Mouse (Mus musculus) kidney, postnatal 0 days (tissue): ENCODE results near the gene Ly6g5c. TPM values are rescaled to one million over a fixed set of nuclear protein-coding genes. Genes with fewer than 3 reads are reported as not detected.

ENCODE experiments used
- ATAC-seq: fragments of 200-750 bp; cut with Nextera tagmentation; replicated peaks from 2 replicates; pipeline ENCODE4 v1.8.0; 2017; ENCODE audit warnings: low read depth, moderate number of reproducible peaks, moderate TSS enrichment, moderate library complexity; ENCODE audit not compliant: low FRiP score
- DNase-seq: peaks from one replicate; pipeline ENCODE4 v3.0.0-alpha.2; 2016; ENCODE audit warnings: low spot score
- H3K27ac ChIP-seq: fragments of 300-500 bp; sonication (generic); 2 replicates; pipeline ENCODE4 v1.5.1; 2014; ENCODE audit warnings: mild to moderate bottlenecking
- H3K27me3 ChIP-seq: fragments of 300-500 bp; sonication (generic); 2 replicates; pipeline ENCODE4 v1.6.1; 2014; ENCODE audit warnings: low read length, mixed read lengths; ENCODE audit not compliant: insufficient read depth
- H3K36me3 ChIP-seq: fragments of 300-500 bp; sonication (generic); 2 replicates; pipeline ENCODE4 v1.6.1; 2014; ENCODE audit warnings: low read length, mixed read lengths; ENCODE audit not compliant: insufficient read depth
- H3K4me1 ChIP-seq: fragments of 300-500 bp; sonication (generic); replicated peaks from 2 replicates; pipeline ENCODE4 v1.6.1; 2014; ENCODE audit warnings: antibody characterized with exemption, low read length, mixed read lengths; ENCODE audit not compliant: insufficient read depth
- H3K4me2 ChIP-seq: fragments of 300-500 bp; sonication (generic); 2 replicates; pipeline ENCODE4 v1.6.1; 2014; ENCODE audit warnings: mild to moderate bottlenecking, low read length, moderate library complexity, mixed read lengths
- H3K4me3 ChIP-seq: fragments of 300-500 bp; sonication (generic); replicated peaks from 2 replicates; pipeline ENCODE4 v1.5.1; 2014; ENCODE audit warnings: low read depth, low read length
- H3K9ac ChIP-seq: fragments of 300-500 bp; sonication (generic); 2 replicates; pipeline ENCODE4 v1.6.1; 2014; ENCODE audit warnings: low read depth, low read length
- H3K9me3 ChIP-seq: fragments of 300-500 bp; sonication (generic); replicated peaks from 2 replicates; pipeline ENCODE4 v1.6.1; 2016; ENCODE audit warnings: low read length, inconsistent platforms, mixed read lengths
- CTCF ChIP-seq: IDR thresholded peaks from 2 replicates; pipeline ENCODE4 v1.5.1; 2016; ENCODE audit warnings: antibody characterized with exemption, low read depth, mild to moderate bottlenecking, moderate library complexity
- WGBS: fragments of 180-500 bp; shearing (Covaris S2); extraction: QIAGEN DNeasy Blood & Tissue Kit; methylation state at CpG from one replicate; pipeline ENCODE4 v1.1.7; 2014; 5-methylcytosine and 5-hydroxymethylcytosine counted together
- polyA plus RNA-seq: library from polyadenylated mRNA; unstranded; fragments of >200 nt; fragmentation: Nextera tagmentation; extraction: Ambion mirVana; gene quantifications from 2 replicates; pipeline ENCODE4 v1.2.1, GENCODE M21; 2015

Gene Ly6g5c
- polyA plus RNA-seq, 1 experiment from 2014 or later, result not detected

DNA sequence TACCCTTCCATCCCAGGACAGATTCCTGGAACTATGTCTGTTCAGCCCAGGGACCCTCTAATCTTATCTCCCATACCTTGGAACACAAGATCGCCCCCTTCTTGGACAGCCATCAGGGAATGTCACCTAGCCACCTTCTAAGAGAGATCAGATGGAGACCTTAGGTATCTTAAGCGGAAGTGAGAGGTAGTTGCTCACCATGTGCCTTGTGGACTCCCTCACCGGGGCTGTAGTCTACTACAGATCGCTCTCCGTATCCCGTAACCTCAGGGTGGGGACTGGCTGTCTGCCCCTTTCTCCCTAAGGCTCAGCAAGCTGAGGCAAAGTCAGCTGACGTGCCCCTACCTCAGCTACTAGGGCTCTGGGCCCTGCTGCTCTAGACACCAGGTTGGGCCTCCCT, 4.0 kb upstream of the Ly6g5c start:
- Histone ChIP-seq H3K27ac (0 out of 2 replicates have a peak overlapping the region, but pooled peaks have one; percentile 8), H3K9ac (no peak overlapping the region), H3K4me3 (no peak overlapping the region), H3K36me3 (peaks cover 37% of the 10 kb centered on the region), H3K4me1 (peaks cover 13% of the 10 kb centered on the region; the same call in 1 of the 2 replicates), H3K27me3 (no peaks in the 10 kb centered on the region), H3K4me2 (no peak overlapping the region), H3K9me3 (no peaks in the 10 kb centered on the region)
- DNase-seq (no peak), ATAC-seq (no peak)
- TF ChIP-seq CTCF, result no peak
- WGBS, result 94% methylated on average over 7 of the region's 7 CpGs

DNA sequence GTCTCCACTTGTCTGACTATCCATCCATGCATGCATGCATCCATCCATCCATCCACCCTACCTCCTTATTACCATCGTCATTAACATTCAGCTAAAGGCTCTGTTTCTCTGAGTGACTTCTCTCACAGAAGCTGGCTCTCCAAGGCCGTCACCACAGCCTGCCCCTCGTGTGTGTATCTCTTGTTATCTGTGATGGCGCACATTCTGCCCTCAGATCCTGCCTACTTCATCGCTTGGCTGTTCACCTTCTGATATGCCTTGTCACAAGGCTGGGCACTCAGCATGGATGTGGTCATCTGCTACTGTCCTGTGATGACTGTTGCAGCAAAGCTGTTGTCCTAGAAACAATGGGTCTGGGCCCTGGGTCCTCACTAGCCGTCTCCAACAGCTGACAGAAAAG, 3.3 kb upstream of the Ly6g5c start:
- H3K4me3 ChIP-seq, result no peak overlapping the region
- H3K9ac ChIP-seq, result no peak overlapping the region
- 77% methylated on average over 6 of the region's 6 CpGs for WGBS
- peaks cover 13% of the 10 kb centered on the region; the same call in 1 of the 2 replicates for H3K4me1 ChIP-seq
- no peaks in the 10 kb centered on the region for H3K9me3 ChIP-seq
- H3K4me2 ChIP-seq, result no peak overlapping the region
- H3K36me3 ChIP-seq, result peaks cover 32% of the 10 kb centered on the region
- no peak for TF ChIP-seq CTCF
- DNase-seq, result no peak
- H3K27me3 ChIP-seq, result no peaks in the 10 kb centered on the region
- no peak for ATAC-seq
- no peak overlapping the region for H3K27ac ChIP-seq

DNA sequence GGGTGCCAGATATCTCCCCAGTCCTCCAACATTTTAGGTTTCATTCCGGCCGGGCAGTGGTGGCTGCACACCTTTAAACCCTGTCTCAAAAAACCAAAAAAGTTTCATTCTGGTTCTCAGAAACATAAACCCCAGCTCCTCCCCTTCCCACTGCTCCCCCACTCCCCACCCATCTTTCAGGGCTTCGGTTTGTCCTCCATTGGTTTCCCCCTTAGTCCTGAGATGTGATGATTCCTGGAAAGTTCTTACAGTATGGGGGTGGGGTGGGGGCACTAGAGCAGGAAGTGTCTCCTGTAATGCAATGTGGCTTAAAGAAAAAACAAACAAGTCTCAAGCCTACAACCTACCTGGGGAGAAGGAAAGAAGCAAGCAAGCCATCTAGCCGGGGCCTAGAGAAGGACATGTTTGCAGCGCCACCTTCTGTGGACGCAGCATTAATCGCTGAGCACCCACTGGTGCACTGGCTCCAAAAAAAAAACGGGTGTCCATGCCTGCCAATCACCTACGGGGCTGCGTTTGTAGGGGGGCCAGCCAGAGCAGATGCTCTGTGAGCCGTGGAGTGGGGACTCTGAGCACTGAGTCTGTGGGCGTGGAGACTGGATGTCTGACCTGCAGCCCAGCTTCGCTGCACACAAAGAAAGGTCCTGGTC, 2.2 kb upstream of the Ly6g5c start:
- ATAC-seq (no peak), DNase-seq (peak; percentile 78)
- Histone ChIP-seq H3K27ac (peak overlapping the region; percentile 10; the same call in 1 of the 2 replicates), H3K4me2 (peak overlapping the region; percentile 39), H3K27me3 (no peaks in the 10 kb centered on the region), H3K9ac (no peak overlapping the region), H3K4me3 (no peak overlapping the region), H3K9me3 (no peaks in the 10 kb centered on the region), H3K36me3 (peaks cover 24% of the 10 kb centered on the region), H3K4me1 (peaks cover 4% of the 10 kb centered on the region; the same call in 1 of the 2 replicates)
- TF ChIP-seq CTCF, result peak; percentile 72
- 20% methylated on average over 13 of the region's 13 CpGs for WGBS

DNA sequence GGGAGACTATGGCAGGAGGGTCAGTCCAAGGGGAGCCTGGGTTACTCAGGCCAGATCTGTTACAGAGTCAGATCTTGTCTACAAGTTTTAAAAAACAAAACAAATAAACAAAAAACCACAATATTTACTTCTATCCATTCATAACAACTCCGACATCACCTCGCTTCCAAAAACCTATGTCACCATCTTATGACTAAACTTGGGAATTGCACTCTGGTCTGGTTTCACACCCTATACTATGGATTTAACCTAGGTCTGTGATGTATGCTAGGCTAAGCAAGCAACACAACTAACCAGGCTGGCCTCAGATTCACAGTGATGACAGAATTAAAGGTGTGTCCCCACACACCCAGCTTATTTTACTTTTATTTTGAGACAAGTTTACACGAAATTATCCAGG, 1.6 kb upstream of the Ly6g5c start:
- H3K27ac ChIP-seq, result no peak overlapping the region; the same call in 1 of the 2 replicates
- H3K4me3 ChIP-seq, result no peak overlapping the region
- DNase-seq, result peak; percentile 41
- TF ChIP-seq CTCF, result peak; percentile 46; the same call in 1 of the 2 replicates
- no peak overlapping the region for H3K9ac ChIP-seq
- no peaks in the 10 kb centered on the region for H3K9me3 ChIP-seq
- H3K27me3 ChIP-seq, result no peaks in the 10 kb centered on the region
- ATAC-seq, result no peak
- H3K4me2 ChIP-seq, result no peak overlapping the region
- H3K36me3 ChIP-seq, result peaks cover 17% of the 10 kb centered on the region
- WGBS, result 72% methylated on average over 3 of the region's 3 CpGs
- H3K4me1 ChIP-seq, result peaks cover 3% of the 10 kb centered on the region; the same call in 1 of the 2 replicates

DNA sequence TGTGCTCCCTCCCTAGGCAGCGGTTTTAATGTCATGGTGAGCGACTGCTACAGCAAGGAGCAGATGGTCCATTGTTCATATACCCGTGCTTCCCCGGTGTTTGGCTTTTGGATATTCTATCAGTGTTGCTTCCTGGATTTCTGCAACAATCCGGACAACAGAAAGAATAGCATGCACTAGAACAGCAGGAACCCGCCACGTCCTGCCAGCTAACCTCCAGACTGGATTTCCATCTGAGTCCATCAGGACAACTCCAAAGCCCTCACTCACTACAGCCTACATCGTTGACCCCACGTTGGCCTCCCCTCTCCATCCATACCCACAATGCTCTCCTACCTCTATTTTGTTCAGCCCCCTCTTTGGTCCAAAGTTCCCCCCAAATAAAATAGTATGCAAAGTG, 3.7 kb downstream of the Ly6g5c start:
- no peak overlapping the region for H3K9ac ChIP-seq
- 79% methylated on average over 9 of the region's 9 CpGs for WGBS
- H3K27ac ChIP-seq, result no peak overlapping the region
- H3K4me3 ChIP-seq, result no peak overlapping the region
- H3K9me3 ChIP-seq, result no peaks in the 10 kb centered on the region
- peaks cover 21% of the 10 kb centered on the region; the same call in 1 of the 2 replicates for H3K36me3 ChIP-seq
- H3K27me3 ChIP-seq, result no peaks in the 10 kb centered on the region
- no peaks in the 10 kb centered on the region for H3K4me1 ChIP-seq
- no peak overlapping the region for H3K4me2 ChIP-seq
- no peak for DNase-seq
- no peak for TF ChIP-seq CTCF
- no peak for ATAC-seq

DNA sequence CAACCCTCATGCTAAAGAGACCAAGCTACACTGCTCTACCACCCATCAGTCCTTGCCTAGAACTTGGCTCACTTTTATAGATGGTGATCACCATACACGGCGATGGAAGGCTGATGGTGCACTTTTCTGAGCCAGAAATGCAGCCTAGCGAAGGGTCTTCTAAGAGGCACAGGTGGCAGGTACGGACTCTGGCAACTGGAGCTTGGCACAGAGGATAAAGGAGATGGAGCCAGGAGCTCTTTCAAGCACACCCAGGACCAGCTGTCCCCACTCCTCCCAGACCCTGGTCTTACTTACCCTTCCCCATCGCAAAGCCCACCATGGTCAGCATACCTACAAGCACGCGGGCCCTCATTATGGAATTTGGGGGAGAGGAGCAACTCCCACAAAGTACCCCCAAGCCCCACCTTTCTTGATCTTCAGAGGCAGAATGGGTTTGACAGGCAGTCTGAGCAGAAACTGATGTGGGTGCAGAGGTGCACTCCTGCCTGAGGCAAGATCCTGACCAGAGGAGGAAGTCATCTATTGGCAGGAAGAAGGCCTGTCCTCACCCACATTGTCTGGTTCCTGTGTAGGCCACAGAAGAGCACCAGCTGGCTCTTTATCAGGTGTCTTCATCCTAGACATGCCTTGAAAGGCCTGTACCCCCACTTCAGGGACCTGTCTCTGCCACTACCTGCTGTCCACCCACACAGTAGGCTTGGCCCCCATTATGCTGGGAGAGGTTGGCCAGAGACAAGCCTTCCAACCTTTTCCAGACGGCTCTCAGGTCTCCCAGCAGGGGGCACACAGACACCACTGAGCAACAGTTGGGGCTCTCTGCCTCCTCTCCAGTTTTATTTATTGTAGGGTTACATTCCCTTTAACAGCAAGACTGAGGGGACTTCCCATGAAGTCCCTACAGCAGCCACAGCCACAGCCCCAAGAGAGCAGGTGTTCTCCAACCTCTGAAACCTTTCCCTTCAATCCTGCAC, 7.3 kb downstream of the Ly6g5c start, which contains the start of gene Ly6g5b:
Gene Ly6g5b, minus strand, starts transcription at position 383 of the 974 bp plus-strand sequence.
- Histone ChIP-seq H3K4me1 (no peaks in the 10 kb centered on the region; the same call in 1 of the 2 replicates), H3K36me3 (peaks cover 39% of the 10 kb centered on the region), H3K27ac (no peak within 1 kb of the TSS), H3K9ac (no peak within 1 kb of the TSS), H3K4me3 (no peak within 1 kb of the TSS), H3K27me3 (no peaks in the 10 kb centered on the region), H3K9me3 (no peaks in the 10 kb centered on the region), H3K4me2 (no peak within 1 kb of the TSS)
- ATAC-seq, result no peak
- TF ChIP-seq CTCF, result peak; percentile 66
- DNase-seq, result peak; percentile 70
- 86% methylated on average over 8 of the region's 8 CpGs for WGBS
